Mouse (Mus musculus) G1E (cell line): Measurements from ENCODE around the gene Son. TPM values are rescaled to one million over a fixed set of nuclear protein-coding genes. Genes with fewer than 3 reads are reported as not detected.

ENCODE experiments used
- ATAC-seq: 2 replicates; pipeline ENCODE4 v1.8.0; 2016; ENCODE audit warnings: mild to moderate bottlenecking; ENCODE audit not compliant: insufficient number of reproducible peaks, poor library complexity, low FRiP score, severe bottlenecking; ENCODE audit errors: extremely low read depth
- DNase-seq: peaks from one replicate; pipeline ENCODE4 v3.0.0; 2012; ENCODE audit warnings: low spot score
- H3K27me3 ChIP-seq: 2 replicates; pipeline ENCODE4 v1.6.1; 2012; ENCODE audit warnings: mild to moderate bottlenecking, low read length, inconsistent platforms; ENCODE audit not compliant: insufficient read depth
- H3K36me3 ChIP-seq: replicated peaks from 2 replicates; pipeline ENCODE3; 2012; ENCODE audit warnings: mild to moderate bottlenecking, inconsistent platforms
- H3K4me1 ChIP-seq: 2 replicates; pipeline ENCODE4 v1.6.1; 2012; ENCODE audit warnings: low read depth, low read length, inconsistent platforms, mixed read lengths; ENCODE audit not compliant: insufficient read depth
- H3K4me3 ChIP-seq: 2 replicates; pipeline ENCODE4 v1.5.1; 2012; ENCODE audit warnings: low read depth, mild to moderate bottlenecking, inconsistent platforms, low read length, moderate library complexity, mixed read lengths
- H3K9me3 ChIP-seq: replicated peaks from 2 replicates; pipeline ENCODE4 v1.6.1; 2012; ENCODE audit warnings: inconsistent platforms
- CTCF ChIP-seq: IDR thresholded peaks from 2 replicates; pipeline ENCODE4 v1.5.1; 2012; ENCODE audit warnings: low read depth, low read length, inconsistent platforms, mixed read lengths
- GATA1 ChIP-seq: IDR thresholded peaks from 2 replicates; pipeline ENCODE4 v1.6.1; 2012; ENCODE audit warnings: borderline replicate concordance, low read length, inconsistent platforms, mixed read lengths
- GATA2 ChIP-seq: IDR thresholded peaks from 2 replicates; pipeline ENCODE4 v1.6.1; 2012; ENCODE audit warnings: low read depth, low read length, inconsistent platforms, borderline replicate concordance
- POLR2AphosphoS5 ChIP-seq: IDR thresholded peaks from 2 replicates; pipeline ENCODE4 v1.6.1; 2012; ENCODE audit warnings: low read depth, low read length, inconsistent platforms; ENCODE audit not compliant: insufficient replicate concordance
- TAL1 ChIP-seq: conservative IDR thresholded peaks from 2 replicates; pipeline ENCODE4 v1.6.1; 2012; ENCODE audit warnings: low read depth, low read length, inconsistent platforms, mixed read lengths
- polyA plus RNA-seq: library from polyadenylated mRNA; stranded (reverse); fragments of >175 nt; gene quantifications from 2 replicates; pipeline ENCODE4 v1.2.3, GENCODE M21; 2012
- total RNA-seq, 2 experiments: library from RNA; stranded (forward) in 1 of 2; stranded (reverse) in 1 of 2; fragments of 200-1000 nt in 1 of 2; fragments of >200 nt in 1 of 2; fragmentation: Nextera tagmentation in 1 of 2; gene quantifications; 2 replicates each; pipeline ENCODE4 v1.2.3; 2014 to 2017

Son gene
- total and polyA plus RNA-seq, 3 experiments = 43.9 to 573 (median 264) TPM

- Histone ChIP-seq H3K4me3 (peak overlapping the region; percentile 83), H3K9me3 (no peaks in the 10 kb centered on the region), H3K4me1 (peaks cover 35% of the 10 kb centered on the region), H3K36me3 (peaks cover 38% of the 10 kb centered on the region), H3K27me3 (no peaks in the 10 kb centered on the region)
- DNase-seq (no peak), ATAC-seq (no peak)
- TF ChIP-seq GATA1 = no peak
- no peak for TF ChIP-seq GATA2
- TF ChIP-seq CTCF = no peak
- no peak for TF ChIP-seq TAL1
- no peak for TF ChIP-seq POLR2AphosphoS5
Observed at GRCm38 (mm10) chr16:91645995-91646602, 1.2 kb upstream of the Son start.

GRCm38 (mm10) chr16:91646681-91647419, 456 bp upstream of the Son start, which contains the start of gene Gart:
TSS of gene Gart (minus strand) at chr16:91646952.
- TF ChIP-seq GATA2 (no peak), POLR2AphosphoS5 (no peak; the same call in 1 of the 2 replicates), CTCF (no peak)
- ATAC-seq (peak; percentile 52), DNase-seq (peak; percentile 96)
- Histone ChIP-seq H3K9me3 (no peaks in the 10 kb centered on the region), H3K36me3 (peaks cover 38% of the 10 kb centered on the region), H3K4me3 (peak within 1 kb of the TSS; percentile 83), H3K4me1 (peaks cover 39% of the 10 kb centered on the region), H3K27me3 (no peaks in the 10 kb centered on the region)

- Histone ChIP-seq H3K27me3 (no peaks in the 10 kb centered on the region), H3K36me3 (peaks cover 33% of the 10 kb centered on the region), H3K9me3 (no peaks in the 10 kb centered on the region), H3K4me1 (peaks cover 37% of the 10 kb centered on the region), H3K4me3 (peak overlapping the region; percentile 83)
- ATAC-seq (no peak), DNase-seq (peak; percentile 58)
- TF ChIP-seq GATA2 (no peak), CTCF (no peak), TAL1 (no peak), GATA1 (no peak), POLR2AphosphoS5 (no peak)
Observed at GRCm38 (mm10) chr16:91648220-91648550, 879 bp downstream of the Son start.

- no peak for ATAC-seq
- no peak for DNase-seq
- Histone ChIP-seq H3K36me3 (peaks cover 35% of the 10 kb centered on the region), H3K9me3 (no peaks in the 10 kb centered on the region), H3K27me3 (no peaks in the 10 kb centered on the region), H3K4me1 (peaks cover 38% of the 10 kb centered on the region), H3K4me3 (peak overlapping the region; percentile 83)
- TF ChIP-seq CTCF (no peak), TAL1 (no peak), GATA1 (no peak), POLR2AphosphoS5 (no peak), GATA2 (no peak)
Observed at GRCm38 (mm10) chr16:91649246-91649645, 1.9 kb downstream of the Son start.

- Histone ChIP-seq H3K4me1 (peaks cover 33% of the 10 kb centered on the region), H3K4me3 (peak overlapping the region; percentile 44; the same call in 1 of the 2 replicates), H3K9me3 (no peaks in the 10 kb centered on the region), H3K36me3 (peaks cover 36% of the 10 kb centered on the region), H3K27me3 (no peaks in the 10 kb centered on the region)
- no peak for DNase-seq
- no peak for TF ChIP-seq CTCF
- TF ChIP-seq GATA1 = no peak
- no peak for TF ChIP-seq GATA2
- TF ChIP-seq TAL1 = no peak
- TF ChIP-seq POLR2AphosphoS5 = no peak
- no peak for ATAC-seq
Observed at GRCm38 (mm10) chr16:91649781-91650180, 2.5 kb downstream of the Son start.

- DNase-seq = no peak
- no peaks in the 10 kb centered on the region; the same call in 1 of the 2 replicates for H3K27me3 ChIP-seq
- TF ChIP-seq CTCF (no peak), GATA1 (no peak), POLR2AphosphoS5 (no peak)
- peaks cover 9% of the 10 kb centered on the region for H3K9me3 ChIP-seq
- H3K36me3 ChIP-seq = peaks cover 58% of the 10 kb centered on the region
- peak overlapping the region; percentile 44; the same call in 1 of the 2 replicates for H3K4me3 ChIP-seq
- peaks cover 38% of the 10 kb centered on the region for H3K4me1 ChIP-seq
- ATAC-seq = no peak
Observed at GRCm38 (mm10) chr16:91652191-91652590, 4.9 kb downstream of the Son start.
